Mouse (Mus musculus) bone marrow, adult 2 months (tissue): ENCODE data around the gene Wdr89.

ENCODE experiments used
- CTCF ChIP-seq: fragments of 200-500 bp; IDR thresholded peaks from 2 replicates; pipeline ENCODE4 v1.5.1; 2011; ENCODE audit warnings: low read length, control low read depth; ENCODE audit not compliant: control insufficient read depth, insufficient read depth
- POLR2A ChIP-seq: fragments of 200-500 bp; IDR thresholded peaks from 2 replicates; pipeline ENCODE4 v1.6.1; 2011; ENCODE audit warnings: low read depth, mild to moderate bottlenecking, control low read depth, low read length, borderline replicate concordance; ENCODE audit not compliant: control insufficient read depth

- TF ChIP-seq POLR2A (no peak), CTCF (no peak)
These were observed 52.5 kb downstream of the Wdr89 start for GRCm38 (mm10) chr12:75616841-75617240.
